Mouse (Mus musculus) neutrophil, adult 59 days (primary cell): ENCODE measurements around the gene 1810030O07Rik. TPM values are rescaled to one million over a fixed set of nuclear protein-coding genes. Genes with fewer than 3 reads are reported as not detected.

Experiments used
- total RNA-seq, 2 experiments: library from RNA; stranded (reverse); gene quantifications; 1 replicate in 1 of 2; 2 replicates in 1 of 2; pipeline ENCODE4 v1.2.4; 2023

The 1810030O07Rik gene
- 10 to 100 TPM; 10.1 to 18.5 TPM for total RNA-seq

GRCm38 (mm10) chrX:12673054-12673775 lies at the start of gene 1810030O07Rik:
TSS of gene 1810030O07Rik (minus strand) at chrX:12673668.

Other genes with a start within 250 kb of the 1810030O07Rik start
- gene Atp6ap2, start 85.9 kb downstream of the 1810030O07Rik start, total RNA-seq: 10 to 100 TPM; 82.5 to 89.3 TPM
- 10 to 100 TPM; 28.0 to 29.2 TPM for gene Med14, start 88.4 kb upstream of the 1810030O07Rik start, total RNA-seq